In the genomic region with DNA sequence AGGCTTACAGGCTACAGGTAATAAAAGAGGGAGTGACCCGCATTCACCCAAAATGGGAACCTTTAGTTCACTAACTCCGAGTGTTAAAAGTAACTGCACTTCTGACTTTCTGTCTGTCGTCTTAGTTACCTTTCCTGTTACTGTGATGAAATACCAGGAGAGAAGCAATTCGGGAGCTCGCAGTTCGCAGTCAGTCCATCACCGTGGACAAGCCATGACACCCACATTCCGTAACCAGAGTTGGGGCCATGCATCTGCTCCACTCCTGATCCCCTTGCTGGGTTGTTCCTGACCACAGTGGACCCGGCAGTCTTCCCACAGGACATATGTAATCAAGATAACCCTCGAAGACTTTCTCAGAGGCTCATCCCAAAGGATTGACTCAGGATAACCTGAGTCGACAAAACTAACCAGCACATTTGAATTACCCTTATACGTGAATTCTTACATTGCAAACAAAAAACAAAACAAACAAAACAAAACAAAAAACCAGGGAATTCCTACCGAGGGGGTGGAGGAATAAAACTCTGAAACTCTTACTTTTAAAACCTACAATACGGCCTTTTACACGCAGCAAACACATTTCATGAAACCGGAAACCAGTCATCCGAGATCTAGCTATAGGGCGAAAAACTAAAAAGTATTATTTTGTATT, we compare ENCODE assay signal across 8 mouse cellular contexts. TPM values are rescaled to one million over a fixed set of nuclear protein-coding genes. Genes with fewer than 3 reads are reported as not detected.
DNase-seq lines count a peak whose midpoint lies in the region; ATAC-seq and TF ChIP-seq lines count a peak whose summit lies in the region.

No protein-coding gene starts in this region.

- no peak for TF ChIP-seq CTCF in lung, postnatal 0 days (IDR thresholded peaks at IDR 0.05)

- H3K36me3 ChIP-seq in hindbrain, embryonic 10.5 days = no peaks in the 10 kb centered on the region
- no peaks in the 10 kb centered on the region for H3K36me3 ChIP-seq in lung, postnatal 0 days (ENCODE audit: insufficient read depth, low read length)

- peaks cover 12% of the 10 kb centered on the region for H3K4me1 ChIP-seq in hindbrain, embryonic 10.5 days (replicated peaks)
- peaks cover 15% of the 10 kb centered on the region; the same call in 1 of the 2 replicates for H3K4me1 ChIP-seq in lung, postnatal 0 days (ENCODE audit: insufficient read depth, low read depth, low read length)

- peak overlapping the region; percentile 62 for H3K9ac ChIP-seq in lung, postnatal 0 days (replicated peaks; ENCODE audit: low read depth)

- H3K27me3 ChIP-seq in hindbrain, embryonic 10.5 days (ENCODE audit: insufficient read depth, poor library complexity, severe bottlenecking) = no peaks in the 10 kb centered on the region
- H3K27me3 ChIP-seq in lung, postnatal 0 days (replicated peaks; ENCODE audit: insufficient read depth, low read length) = no peaks in the 10 kb centered on the region

- H3K4me2 ChIP-seq in lung, postnatal 0 days (replicated peaks; ENCODE audit: low read depth, low read length) = peak overlapping the region; percentile 53

- peak overlapping the region; percentile 59 for H3K4me3 ChIP-seq in hindbrain, embryonic 10.5 days
- peak overlapping the region; percentile 48 for H3K4me3 ChIP-seq in lung, postnatal 0 days (ENCODE audit: low read depth, low read length)

- peak; percentile 64 for TF ChIP-seq EP300 in lung, postnatal 0 days (IDR thresholded peaks at IDR 0.05)

- WGBS in hindbrain, embryonic 10.5 days = 43% methylated on average over 18 of the region's 18 CpGs
- WGBS in lung, postnatal 0 days = 19% methylated on average over 18 of the region's 18 CpGs

- ATAC-seq in activated CD4-positive, CD25-positive, alpha-beta regulatory T cell, adult 4 months = peak; percentile 45
- no peak for ATAC-seq in lung, postnatal 0 days

- H3K27ac ChIP-seq in hindbrain, embryonic 10.5 days = peak overlapping the region; percentile 91
- peak overlapping the region; percentile 97 for H3K27ac ChIP-seq in lung, postnatal 0 days (ENCODE audit: low read length)

- peak; percentile 42 for DNase-seq in kidney, adult 18-20 months
- DNase-seq in kidney, postnatal 25 days = no peak
- DNase-seq in hindbrain, embryonic 10.5 days (ENCODE audit: low spot score) = no peak
- peak; percentile 67 for DNase-seq in lung, postnatal 0 days (ENCODE audit: low spot score)
- DNase-seq in layer of hippocampus, postnatal 36 days = no peak
- no peak for DNase-seq in urinary bladder, postnatal 14 days (ENCODE audit: low spot score)
- no peak for DNase-seq in adrenal gland, adult (ENCODE audit: inconsistent age in 2 of 2, low spot score in 1 of 2)

- H3K9me3 ChIP-seq in hindbrain, embryonic 10.5 days = 0 out of 2 replicates have a peak, but pooled peaks cover 3% of the 10 kb centered on the region
- H3K9me3 ChIP-seq in lung, postnatal 0 days (ENCODE audit: low read length) = no peaks in the 10 kb centered on the region

RNA-seq across cellular contexts. Expression of gene Kpna2, which starts 12.5 kb away (rescaled TPM):
- polyA plus RNA-seq in activated CD4-positive, CD25-positive, alpha-beta regulatory T cell, adult 4 months (2017; shearing (Covaris generic)) = 100 to 1,000 TPM; 202 to 218 TPM
- 653 and 682 TPM in 2 replicates for polyA plus RNA-seq in hindbrain, embryonic 10.5 days (2016; fragmentation: Nextera tagmentation; extraction: Ambion mirVana)
- 83.6 and 97.1 TPM in 2 replicates for polyA plus RNA-seq in lung, postnatal 0 days (2015; fragmentation: Nextera tagmentation; extraction: Ambion mirVana)
- total RNA-seq in layer of hippocampus, postnatal 36 days (2021) = 10 to 100 TPM; 21.5 to 25.2 TPM

RNA-seq across cellular contexts. Expression of gene 1810010H24Rik, which starts 13.7 kb away (rescaled TPM):
- polyA plus RNA-seq in activated CD4-positive, CD25-positive, alpha-beta regulatory T cell, adult 4 months (2017; shearing (Covaris generic)) = 1 to 10 TPM in 1 of 2 experiments, under 1 TPM in 1; 0.46 to 1.5 TPM
- 1.6 and 2.8 TPM in 2 replicates for polyA plus RNA-seq in hindbrain, embryonic 10.5 days (2016; fragmentation: Nextera tagmentation; extraction: Ambion mirVana)
- polyA plus RNA-seq in lung, postnatal 0 days (2015; fragmentation: Nextera tagmentation; extraction: Ambion mirVana) = 51.8 and 56.2 TPM in 2 replicates
- 1 to 10 TPM; 2.6 to 3.4 TPM for total RNA-seq in layer of hippocampus, postnatal 36 days (2021)

Comparison
In these comparisons a context has a peak if more than half of its experiments do, and no peak if none do; other contexts are left out.
1. DNase-seq: peak in kidney, adult 18-20 months (single experiment) and lung, postnatal 0 days (single experiment); none in kidney, postnatal 25 days (0 of 2), hindbrain, embryonic 10.5 days (single experiment), layer of hippocampus, postnatal 36 days (0 of 2), urinary bladder, postnatal 14 days (single experiment) and adrenal gland, adult (0 of 2).
2. RNA of gene 1810010H24Rik, which starts 13.7 kb away (polyA plus RNA-seq): 51.8 to 56.2 TPM in lung, postnatal 0 days; 1.6 to 2.8 TPM in hindbrain, embryonic 10.5 days and 0.46 to 1.5 TPM in activated CD4-positive, CD25-positive, alpha-beta regulatory T cell, adult 4 months; every median in the first group is over 10 times any median in the second.